Mouse (Mus musculus) thymus, adult 2 months (tissue): ENCODE results near the gene Fars2. TPM values are rescaled to one million over a fixed set of nuclear protein-coding genes. Genes with fewer than 3 reads are reported as not detected.

Source experiments
- DNase-seq: peaks from one replicate; pipeline ENCODE4 v3.0.0; 2021
- H3K27ac ChIP-seq: fragments of 200-500 bp; 2 replicates; pipeline ENCODE4 v1.5.1; 2012; ENCODE audit warnings: low read length, control low read depth; ENCODE audit not compliant: control insufficient read depth, insufficient read depth
- H3K27me3 ChIP-seq: fragments of 200-500 bp; 2 replicates; pipeline ENCODE4 v1.6.1; 2012; ENCODE audit warnings: mild to moderate bottlenecking, low read length, moderate library complexity, mixed read lengths; ENCODE audit not compliant: control insufficient read depth, insufficient read depth
- H3K36me3 ChIP-seq: fragments of 200-500 bp; 2 replicates; pipeline ENCODE4 v1.6.1; 2012; ENCODE audit warnings: mild to moderate bottlenecking, low read length, moderate library complexity; ENCODE audit not compliant: control insufficient read depth, insufficient read depth
- H3K4me1 ChIP-seq: fragments of 200-500 bp; replicated peaks from 2 replicates; pipeline ENCODE4 v1.6.1; 2012; ENCODE audit warnings: low read length; ENCODE audit not compliant: control insufficient read depth, insufficient read depth
- H3K4me3 ChIP-seq: fragments of 200-500 bp; 2 replicates; pipeline ENCODE4 v1.5.1; 2012; ENCODE audit warnings: mild to moderate bottlenecking, low read length, control low read depth, moderate library complexity; ENCODE audit not compliant: control insufficient read depth, insufficient read depth
- CTCF ChIP-seq: fragments of 200-500 bp; IDR thresholded peaks from 2 replicates; pipeline ENCODE4 v1.5.1; 2012; ENCODE audit warnings: mild to moderate bottlenecking, control low read depth, low read length, moderate library complexity, borderline replicate concordance; ENCODE audit not compliant: control insufficient read depth, poor library complexity, insufficient read depth; ENCODE audit errors: extremely low read depth
- POLR2A ChIP-seq: fragments of 200-500 bp; IDR thresholded peaks from 2 replicates; pipeline ENCODE4 v1.6.1; 2012; ENCODE audit warnings: mild to moderate bottlenecking, low read length, control low read depth, moderate library complexity; ENCODE audit not compliant: control insufficient read depth, poor library complexity, insufficient read depth; ENCODE audit errors: extremely low read depth
- WGBS: fragments of 180-500 bp; shearing (Covaris S2); methylation state at CpG from one replicate; pipeline ENCODE4 v1.1.7; 2018; 5-methylcytosine and 5-hydroxymethylcytosine counted together
- polyA plus RNA-seq: library from polyadenylated mRNA; depleted of rRNA; stranded (reverse); fragments of >200 nt; gene quantifications from 2 replicates; pipeline ENCODE4 v1.2.3, GENCODE M21; 2012

Fars2 gene
- polyA plus RNA-seq, 1 experiment, result 47.6 TPM

GRCm38 (mm10) chr13:36214056-36214455 lies 96.8 kb downstream of the Fars2 start:
- TF ChIP-seq CTCF, result no peak
- no peak for TF ChIP-seq POLR2A
- Histone ChIP-seq H3K4me1 (no peaks in the 10 kb centered on the region), H3K27me3 (no peaks in the 10 kb centered on the region), H3K36me3 (no peaks in the 10 kb centered on the region), H3K4me3 (no peak overlapping the region), H3K27ac (no peak overlapping the region)
- no peak for DNase-seq
- 72% methylated on average over 4 of the region's 4 CpGs for WGBS

- H3K36me3 ChIP-seq, result no peaks in the 10 kb centered on the region
- TF ChIP-seq POLR2A (no peak), CTCF (no peak)
- H3K27me3 ChIP-seq, result no peaks in the 10 kb centered on the region
- no peak overlapping the region for H3K4me3 ChIP-seq
- H3K27ac ChIP-seq, result no peak overlapping the region
- H3K4me1 ChIP-seq, result no peaks in the 10 kb centered on the region
- 98% methylated on average over 3 of the region's 3 CpGs for WGBS
- DNase-seq, result no peak
Observed at GRCm38 (mm10) chr13:36216005-36216404, 98.8 kb downstream of the Fars2 start.

GRCm38 (mm10) chr13:36218347-36218746 lies 101.1 kb downstream of the Fars2 start:
- no peak for DNase-seq
- no peak overlapping the region for H3K4me3 ChIP-seq
- no peak for TF ChIP-seq CTCF
- no peak for TF ChIP-seq POLR2A
- no peaks in the 10 kb centered on the region for H3K4me1 ChIP-seq
- WGBS, result 72% methylated on average over 4 of the region's 4 CpGs
- no peaks in the 10 kb centered on the region for H3K27me3 ChIP-seq
- H3K36me3 ChIP-seq, result no peaks in the 10 kb centered on the region
- no peak overlapping the region for H3K27ac ChIP-seq

DNA sequence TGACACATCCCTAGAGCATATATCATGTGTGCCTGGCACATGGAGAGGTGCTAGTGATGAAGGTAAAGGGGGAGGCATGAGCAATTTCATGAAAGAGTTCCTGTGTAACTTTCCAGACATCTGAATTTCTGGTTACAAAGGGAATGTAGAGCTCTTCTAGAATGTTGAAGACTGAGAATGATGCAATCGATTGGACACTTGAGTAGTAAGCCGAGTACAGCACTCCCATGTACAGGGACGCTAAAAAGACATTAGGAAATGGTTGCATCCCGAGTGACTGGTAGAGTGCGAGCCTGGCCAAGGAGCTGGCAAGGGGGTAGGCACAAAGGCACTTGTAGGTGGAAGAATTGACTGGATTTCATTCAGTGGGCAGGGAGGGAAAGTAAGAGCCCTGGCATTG lies 102.3 kb downstream of the Fars2 start:
- no peaks in the 10 kb centered on the region for H3K27me3 ChIP-seq
- WGBS, result 98% methylated on average over 5 of the region's 5 CpGs
- H3K36me3 ChIP-seq, result no peaks in the 10 kb centered on the region
- TF ChIP-seq CTCF (no peak), POLR2A (no peak)
- no peak overlapping the region for H3K4me3 ChIP-seq
- no peaks in the 10 kb centered on the region for H3K4me1 ChIP-seq
- no peak for DNase-seq
- H3K27ac ChIP-seq, result no peak overlapping the region

DNA sequence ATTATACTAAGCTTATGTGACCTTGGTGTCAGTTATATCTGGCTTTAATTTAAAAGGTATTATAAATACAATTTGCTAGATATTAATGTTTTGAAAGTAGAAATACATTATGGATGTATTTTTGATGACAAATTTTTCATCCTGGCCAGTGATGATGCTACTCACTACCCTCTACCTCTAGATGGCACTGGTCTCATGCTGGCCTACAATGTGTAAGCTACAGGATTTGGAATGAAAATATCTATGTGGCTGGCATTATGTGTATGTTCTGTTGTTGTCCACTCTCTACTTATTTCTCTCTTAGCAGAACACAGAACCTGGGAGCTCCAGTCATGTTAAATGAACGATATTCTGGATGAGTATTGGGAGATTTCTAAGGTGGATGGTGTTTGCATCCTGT lies 104.7 kb downstream of the Fars2 start:
- 79% methylated on average over 1 of the region's 1 CpGs for WGBS

GRCm38 (mm10) chr13:36222721-36223120 lies 105.5 kb downstream of the Fars2 start:
- no peaks in the 10 kb centered on the region for H3K27me3 ChIP-seq
- H3K36me3 ChIP-seq, result no peaks in the 10 kb centered on the region
- no peak for DNase-seq
- no peak overlapping the region for H3K27ac ChIP-seq
- H3K4me3 ChIP-seq, result no peak overlapping the region
- no peaks in the 10 kb centered on the region for H3K4me1 ChIP-seq
- TF ChIP-seq CTCF (no peak), POLR2A (no peak)

More for the DNA sequence above, 104.7 kb downstream of the Fars2 start:
- TF ChIP-seq POLR2A (no peak), CTCF (no peak)
- H3K4me3 ChIP-seq, result no peak overlapping the region
- no peak overlapping the region for H3K27ac ChIP-seq
- no peaks in the 10 kb centered on the region for H3K4me1 ChIP-seq
- no peaks in the 10 kb centered on the region for H3K36me3 ChIP-seq
- no peaks in the 10 kb centered on the region for H3K27me3 ChIP-seq
- no peak for DNase-seq

DNA sequence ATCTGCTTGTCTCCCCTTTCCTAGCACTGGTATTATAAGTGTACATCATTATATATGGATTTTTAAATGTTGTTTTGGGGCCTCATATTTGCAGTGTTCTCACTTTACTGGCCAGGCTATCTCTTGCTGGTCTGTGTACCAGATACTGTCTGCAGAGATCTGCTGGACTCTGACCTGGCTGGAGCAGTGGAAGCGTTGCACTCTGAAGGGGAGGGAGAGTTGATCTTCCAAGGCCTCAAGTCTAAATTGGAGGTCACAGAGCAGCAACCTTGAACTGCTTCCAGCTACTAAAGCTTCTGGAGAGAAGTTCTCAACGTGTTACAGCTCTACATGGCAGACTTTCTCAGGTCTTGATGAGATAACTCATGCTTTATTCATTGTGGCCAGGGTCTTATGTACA lies 107.2 kb downstream of the Fars2 start:
- Histone ChIP-seq H3K4me1 (no peaks in the 10 kb centered on the region), H3K27ac (no peak overlapping the region), H3K4me3 (no peak overlapping the region), H3K36me3 (no peaks in the 10 kb centered on the region), H3K27me3 (no peaks in the 10 kb centered on the region)
- WGBS, result 86% methylated on average over 2 of the region's 2 CpGs
- DNase-seq, result no peak
- no peak for TF ChIP-seq CTCF
- no peak for TF ChIP-seq POLR2A

DNA sequence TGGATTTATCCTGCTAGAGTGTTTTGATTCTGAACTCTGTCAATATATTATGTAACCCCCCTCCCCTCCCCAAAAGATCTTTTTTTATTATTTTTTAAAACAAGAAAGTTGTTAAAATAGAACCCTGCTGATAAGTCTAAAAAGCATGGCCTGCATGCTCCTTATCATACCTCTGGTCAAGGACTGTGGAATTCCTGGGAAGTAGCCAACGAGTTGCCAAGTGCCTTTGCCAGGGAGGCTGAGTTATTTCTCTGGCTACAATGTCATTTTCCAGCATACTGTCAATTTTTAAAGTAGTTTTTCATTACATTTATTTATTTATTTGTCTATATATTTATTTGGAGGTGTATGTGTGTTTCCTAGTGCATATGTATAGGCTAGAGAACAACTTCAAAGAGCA lies 125.0 kb downstream of the Fars2 start:
- Histone ChIP-seq H3K27ac (no peak overlapping the region), H3K4me1 (no peaks in the 10 kb centered on the region), H3K4me3 (no peak overlapping the region), H3K36me3 (no peaks in the 10 kb centered on the region), H3K27me3 (no peaks in the 10 kb centered on the region)
- WGBS, result 94% methylated on average over 1 of the region's 1 CpGs
- DNase-seq, result no peak
- TF ChIP-seq CTCF, result no peak
- TF ChIP-seq POLR2A, result no peak
